Comparison of ENCODE assay signal across 8 mouse cellular contexts in genomic region chr3:107466577-107466976, GRCm38 (mm10). TPM values are rescaled to one million over a fixed set of nuclear protein-coding genes. Genes with fewer than 3 reads are reported as not detected.
A peak's percentile ranks its signal among the peaks of the same experiment; 100 is the strongest.
DNase-seq lines count a peak whose midpoint lies in the region; ATAC-seq and TF ChIP-seq lines count a peak whose summit lies in the region.

No protein-coding gene starts in this region.

- no peak for TF ChIP-seq POLR2A in olfactory bulb, adult 2 months (IDR thresholded peaks at IDR 0.05; ENCODE audit: insufficient read depth, low read depth, low read length)

- peak; percentile 55 for DNase-seq in liver
- peak; percentile 36 for DNase-seq in brain, embryonic 18.5 days (ENCODE audit: low read depth, low spot score)
- DNase-seq in hindbrain, postnatal 0 days (ENCODE audit: low spot score), result peak; percentile 90
- peak; percentile 54 for DNase-seq in liver, embryonic 11.5 days (ENCODE audit: low spot score)
- DNase-seq in thymus, postnatal 4 days, result peak; percentile 86

- no peak overlapping the region for H3K27ac ChIP-seq in liver, embryonic 12.5 days
- H3K27ac ChIP-seq in forebrain, embryonic 12.5 days, result no peak overlapping the region
- no peak overlapping the region for H3K27ac ChIP-seq in hindbrain, postnatal 0 days
- no peak overlapping the region for H3K27ac ChIP-seq in liver, embryonic 11.5 days (ENCODE audit: low read depth, low read length)
- no peak overlapping the region for H3K27ac ChIP-seq in olfactory bulb, adult 2 months (ENCODE audit: insufficient read depth, low read depth, low read length)

- H3K27me3 ChIP-seq in liver, embryonic 12.5 days (replicated peaks), result peaks cover 68% of the 10 kb centered on the region
- H3K27me3 ChIP-seq in forebrain, embryonic 12.5 days, result peaks cover 37% of the 10 kb centered on the region
- peaks cover 3% of the 10 kb centered on the region; the same call in 1 of the 2 replicates for H3K27me3 ChIP-seq in hindbrain, postnatal 0 days (ENCODE audit: insufficient read depth, low read length)
- peaks cover 6% of the 10 kb centered on the region for H3K27me3 ChIP-seq in liver, embryonic 11.5 days (replicated peaks; ENCODE audit: control insufficient read depth, insufficient read depth, low read length)

- H3K9ac ChIP-seq in liver, embryonic 12.5 days, result no peak overlapping the region
- no peak overlapping the region for H3K9ac ChIP-seq in forebrain, embryonic 12.5 days
- no peak overlapping the region for H3K9ac ChIP-seq in hindbrain, postnatal 0 days (replicated peaks; ENCODE audit: low read length)
- no peak overlapping the region for H3K9ac ChIP-seq in liver, embryonic 11.5 days (ENCODE audit: low read depth, low read length)

- no peaks in the 10 kb centered on the region for H3K36me3 ChIP-seq in liver, embryonic 12.5 days
- no peaks in the 10 kb centered on the region for H3K36me3 ChIP-seq in forebrain, embryonic 12.5 days (replicated peaks)
- H3K36me3 ChIP-seq in hindbrain, postnatal 0 days (ENCODE audit: insufficient read depth, low read length), result 0 out of 2 replicates have a peak, but pooled peaks cover 3% of the 10 kb centered on the region
- H3K36me3 ChIP-seq in liver, embryonic 11.5 days (ENCODE audit: control insufficient read depth, insufficient read depth, low read length), result no peaks in the 10 kb centered on the region

- H3K9me3 ChIP-seq in liver, embryonic 12.5 days (replicated peaks), result no peaks in the 10 kb centered on the region
- no peaks in the 10 kb centered on the region for H3K9me3 ChIP-seq in forebrain, embryonic 12.5 days
- no peaks in the 10 kb centered on the region for H3K9me3 ChIP-seq in hindbrain, postnatal 0 days (ENCODE audit: low read length)
- no peaks in the 10 kb centered on the region for H3K9me3 ChIP-seq in liver, embryonic 11.5 days (ENCODE audit: control insufficient read depth, low read length)

- H3K4me1 ChIP-seq in liver, embryonic 12.5 days, result no peaks in the 10 kb centered on the region
- H3K4me1 ChIP-seq in forebrain, embryonic 12.5 days, result no peaks in the 10 kb centered on the region
- H3K4me1 ChIP-seq in hindbrain, postnatal 0 days (ENCODE audit: insufficient read depth, low read length), result no peaks in the 10 kb centered on the region
- H3K4me1 ChIP-seq in liver, embryonic 11.5 days (replicated peaks; ENCODE audit: control insufficient read depth, insufficient read depth, low read length), result no peaks in the 10 kb centered on the region
- peaks cover 17% of the 10 kb centered on the region for H3K4me1 ChIP-seq in olfactory bulb, adult 2 months (ENCODE audit: control insufficient read depth, insufficient read depth, low read length)

- WGBS in liver, embryonic 12.5 days (ENCODE audit: insufficient replicate concordance), result 8% methylated on average over 6 of the region's 6 CpGs
- WGBS in forebrain, embryonic 12.5 days, result 4% methylated on average over 6 of the region's 6 CpGs
- WGBS in hindbrain, postnatal 0 days, result 6% methylated on average over 6 of the region's 6 CpGs
- WGBS in liver, embryonic 11.5 days, result 8% methylated on average over 6 of the region's 6 CpGs
- WGBS in olfactory bulb, adult 2 months, result 4% methylated on average over 6 of the region's 6 CpGs

- no peak for ATAC-seq in liver, embryonic 12.5 days
- ATAC-seq in forebrain, embryonic 12.5 days (ENCODE audit: low FRiP score), result peak; percentile 6; the same call in 1 of the 2 replicates
- peak; percentile 60 for ATAC-seq in hindbrain, postnatal 0 days
- no peak for ATAC-seq in liver, embryonic 11.5 days (replicated peaks; ENCODE audit: low FRiP score)

- H3K4me2 ChIP-seq in liver, embryonic 12.5 days, result no peak overlapping the region
- no peak overlapping the region for H3K4me2 ChIP-seq in forebrain, embryonic 12.5 days
- no peak overlapping the region for H3K4me2 ChIP-seq in hindbrain, postnatal 0 days (ENCODE audit: low read depth, low read length)
- no peak overlapping the region for H3K4me2 ChIP-seq in liver, embryonic 11.5 days

- TF ChIP-seq CTCF in hindbrain, postnatal 0 days (IDR thresholded peaks at IDR 0.05; ENCODE audit: low read depth), result peak; percentile 96
- peak; percentile 77 for TF ChIP-seq CTCF in olfactory bulb, adult 2 months (IDR thresholded peaks at IDR 0.05; ENCODE audit: insufficient read depth, low read depth, low read length)

- no peak overlapping the region for H3K4me3 ChIP-seq in liver, embryonic 12.5 days
- no peak overlapping the region for H3K4me3 ChIP-seq in forebrain, embryonic 12.5 days (replicated peaks)
- H3K4me3 ChIP-seq in hindbrain, postnatal 0 days (ENCODE audit: low read length), result no peak overlapping the region
- no peak overlapping the region for H3K4me3 ChIP-seq in liver, embryonic 11.5 days (ENCODE audit: low read depth, low read length)
- H3K4me3 ChIP-seq in olfactory bulb, adult 2 months (ENCODE audit: insufficient read depth, low read depth, low read length), result no peak overlapping the region

RNA-seq across cellular contexts. Expression of gene Kcnc4, which starts 7.2 kb away (rescaled TPM):
- polyA plus RNA-seq in liver, embryonic 12.5 days (2016; fragmentation: Nextera tagmentation; extraction: Ambion mirVana), result not detected in 2 replicates
- 0.32 and 0.47 TPM in 2 replicates for polyA plus RNA-seq in forebrain, embryonic 12.5 days (2016; fragmentation: Nextera tagmentation; extraction: Ambion mirVana)
- total RNA-seq in hindbrain, postnatal 0 days (2014; rRNA removed), result 42.6 and 44.3 TPM in 2 replicates
- 13.3 and 16.6 TPM in 2 replicates for polyA plus RNA-seq in hindbrain, postnatal 0 days (2015; fragmentation: Nextera tagmentation; extraction: Ambion mirVana)
- 0.04 and 0.05 TPM in 2 replicates for polyA plus RNA-seq in liver, embryonic 11.5 days (2014; fragmentation: Nextera tagmentation; extraction: Ambion mirVana)
- polyA plus RNA-seq in olfactory bulb, adult 2 months (2012; ENCODE audit: insufficient read depth, insufficient read length, low replicate concordance, missing spikeins), result not detected in 2 replicates

RNA-seq across cellular contexts. Expression of gene Slc6a17, which starts 51.2 kb away (rescaled TPM):
- polyA plus RNA-seq in liver, embryonic 12.5 days (2016; fragmentation: Nextera tagmentation; extraction: Ambion mirVana), result 0.42 and 0.61 TPM in 2 replicates
- 5.7 and 8.3 TPM in 2 replicates for polyA plus RNA-seq in forebrain, embryonic 12.5 days (2016; fragmentation: Nextera tagmentation; extraction: Ambion mirVana)
- total RNA-seq in hindbrain, postnatal 0 days (2014; rRNA removed), result 66.3 and 71.8 TPM in 2 replicates
- 18.9 and 20.6 TPM in 2 replicates for polyA plus RNA-seq in hindbrain, postnatal 0 days (2015; fragmentation: Nextera tagmentation; extraction: Ambion mirVana)
- polyA plus RNA-seq in liver, embryonic 11.5 days (2014; fragmentation: Nextera tagmentation; extraction: Ambion mirVana), result 0.91 and 2.0 TPM in 2 replicates
- polyA plus RNA-seq in olfactory bulb, adult 2 months (2012; ENCODE audit: insufficient read depth, insufficient read length, low replicate concordance, missing spikeins), result 351 TPM in 1 of 2 replicates, not detected in the other

Comparison
In these comparisons a context has a peak if more than half of its experiments do, and no peak if none do; other contexts are left out.
1. DNase-seq: peak in every context shown above with its lines; median percentile 90 in hindbrain, postnatal 0 days; 86 in thymus, postnatal 4 days; 55 in liver; 54 in liver, embryonic 11.5 days; 36 in brain, embryonic 18.5 days.
2. ATAC-seq: peak in forebrain, embryonic 12.5 days (single experiment) and hindbrain, postnatal 0 days (single experiment); none in liver, embryonic 12.5 days (single experiment) and liver, embryonic 11.5 days (single experiment).